Mouse (Mus musculus): ENCODE measurements around the gene Kctd14. TPM values are rescaled to one million over a fixed set of nuclear protein-coding genes. Genes with fewer than 3 reads are reported as not detected.
"Not testable (repeated sequence)": the region's sequence is repeated elsewhere in the genome, so short reads cannot be mapped to it uniquely, and the experiment has no call there.

The Kctd14 gene
- polyA plus RNA-seq, 1 experiment from 2014 or later, result 0.93 TPM

- Histone ChIP-seq H3K9me3 (ENCODE audit: control insufficient read depth, low read length) (no peaks in the 10 kb centered on the region), H3K9ac (replicated peaks; ENCODE audit: low read length) (no peak overlapping the region), H3K4me2 (ENCODE audit: low read length) (no peak overlapping the region), H3K27ac (replicated peaks; ENCODE audit: low read depth, low read length) (no peak overlapping the region), H3K27me3 (ENCODE audit: control insufficient read depth, insufficient read depth, low read length) (no peaks in the 10 kb centered on the region), H3K36me3 (ENCODE audit: control insufficient read depth, insufficient read depth, low read length) (no peaks in the 10 kb centered on the region), H3K4me3 (replicated peaks; ENCODE audit: low read depth, low read length) (no peak overlapping the region), H3K4me1 (ENCODE audit: control insufficient read depth, insufficient read depth, low read length) (peaks cover 17% of the 10 kb centered on the region)
- 85% methylated on average over 6 of the region's 6 CpGs for WGBS
- ATAC-seq (ENCODE audit: low FRiP score, low TSS enrichment) (no peak), DNase-seq (no peak)
These were observed 23.8 kb upstream of the Kctd14 start for GRCm38 (mm10) chr7:97427296-97427695.

DNA sequence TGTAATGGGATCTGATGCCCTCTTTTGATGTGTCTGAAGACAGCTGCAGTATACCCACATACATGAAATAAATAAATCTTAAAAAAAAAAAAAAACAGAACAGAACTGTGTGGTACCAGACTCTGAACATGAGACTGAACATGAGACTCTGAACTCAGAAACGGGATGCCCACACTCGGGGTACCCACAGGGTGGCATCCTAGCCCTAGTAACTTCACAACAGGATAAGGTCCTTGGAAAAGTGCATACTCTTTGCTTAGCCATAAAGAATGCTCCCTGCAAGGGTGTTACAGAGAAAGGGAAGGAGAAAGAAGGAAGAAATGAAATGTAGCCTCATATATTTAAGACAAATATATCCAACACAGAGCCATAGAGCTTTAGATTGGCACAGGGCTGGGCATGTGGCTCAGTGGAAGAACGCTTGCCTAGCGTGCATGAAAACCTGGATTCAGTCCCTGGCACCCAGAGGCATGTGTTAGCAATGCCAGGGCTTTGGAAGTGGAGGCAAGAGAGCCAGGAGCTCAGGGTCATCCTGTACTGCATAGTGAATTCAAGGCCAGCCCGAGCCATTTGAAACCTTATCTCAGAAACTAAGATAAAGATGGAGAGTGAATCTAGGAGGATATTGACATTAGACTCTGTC lies 23.2 kb upstream of the Kctd14 start:
- peaks cover 17% of the 10 kb centered on the region for H3K4me1 ChIP-seq (ENCODE audit: control insufficient read depth, insufficient read depth, low read length)
- H3K27me3 ChIP-seq (ENCODE audit: control insufficient read depth, insufficient read depth, low read length), result no peaks in the 10 kb centered on the region
- H3K36me3 ChIP-seq (ENCODE audit: control insufficient read depth, insufficient read depth, low read length), result no peaks in the 10 kb centered on the region
- no peak overlapping the region for H3K27ac ChIP-seq (replicated peaks; ENCODE audit: low read depth, low read length)
- peak; percentile 35 for DNase-seq
- WGBS, result 86% methylated on average over 5 of the region's 5 CpGs
- no peak overlapping the region for H3K4me2 ChIP-seq (ENCODE audit: low read length)
- no peak overlapping the region for H3K4me3 ChIP-seq (replicated peaks; ENCODE audit: low read depth, low read length)
- no peaks in the 10 kb centered on the region for H3K9me3 ChIP-seq (ENCODE audit: control insufficient read depth, low read length)
- no peak for ATAC-seq (ENCODE audit: low FRiP score, low TSS enrichment)
- H3K9ac ChIP-seq (replicated peaks; ENCODE audit: low read length), result no peak overlapping the region

- ATAC-seq (ENCODE audit: low FRiP score, low TSS enrichment), result peak; percentile 74; the same call in 1 of the 2 replicates
These were observed 21.4 kb upstream of the Kctd14 start for GRCm38 (mm10) chr7:97429705-97430104.

GRCm38 (mm10) chr7:97433517-97433916 lies 17.6 kb upstream of the Kctd14 start:
- H3K36me3 ChIP-seq (ENCODE audit: control insufficient read depth, insufficient read depth, low read length); H3K9me3 ChIP-seq (ENCODE audit: control insufficient read depth, low read length); ATAC-seq (ENCODE audit: low FRiP score, low TSS enrichment); H3K4me2 ChIP-seq (ENCODE audit: low read length); DNase-seq; H3K27ac ChIP-seq (replicated peaks; ENCODE audit: low read depth, low read length); H3K9ac ChIP-seq (replicated peaks; ENCODE audit: low read length); H3K4me3 ChIP-seq (replicated peaks; ENCODE audit: low read depth, low read length); H3K27me3 ChIP-seq (ENCODE audit: control insufficient read depth, insufficient read depth, low read length): not testable (repeated sequence)
- H3K4me1 ChIP-seq (ENCODE audit: control insufficient read depth, insufficient read depth, low read length), result peaks cover 13% of the 10 kb centered on the region
- WGBS, result 73% methylated on average over 3 of the region's 3 CpGs

More at GRCm38 (mm10) chr7:97429705-97430104, 21.4 kb upstream of the Kctd14 start:
- peak; percentile 91 for DNase-seq
- Histone ChIP-seq H3K9ac (replicated peaks; ENCODE audit: low read length) (no peak overlapping the region), H3K36me3 (ENCODE audit: control insufficient read depth, insufficient read depth, low read length) (no peaks in the 10 kb centered on the region), H3K4me3 (replicated peaks; ENCODE audit: low read depth, low read length) (no peak overlapping the region), H3K27ac (replicated peaks; ENCODE audit: low read depth, low read length) (peak overlapping the region; percentile 70), H3K27me3 (ENCODE audit: control insufficient read depth, insufficient read depth, low read length) (no peaks in the 10 kb centered on the region), H3K4me2 (ENCODE audit: low read length) (peak overlapping the region; percentile 11), H3K9me3 (ENCODE audit: control insufficient read depth, low read length) (no peaks in the 10 kb centered on the region), H3K4me1 (ENCODE audit: control insufficient read depth, insufficient read depth, low read length) (peaks cover 17% of the 10 kb centered on the region)
- under 1% methylated on average over 5 of the region's 5 CpGs for WGBS

DNA sequence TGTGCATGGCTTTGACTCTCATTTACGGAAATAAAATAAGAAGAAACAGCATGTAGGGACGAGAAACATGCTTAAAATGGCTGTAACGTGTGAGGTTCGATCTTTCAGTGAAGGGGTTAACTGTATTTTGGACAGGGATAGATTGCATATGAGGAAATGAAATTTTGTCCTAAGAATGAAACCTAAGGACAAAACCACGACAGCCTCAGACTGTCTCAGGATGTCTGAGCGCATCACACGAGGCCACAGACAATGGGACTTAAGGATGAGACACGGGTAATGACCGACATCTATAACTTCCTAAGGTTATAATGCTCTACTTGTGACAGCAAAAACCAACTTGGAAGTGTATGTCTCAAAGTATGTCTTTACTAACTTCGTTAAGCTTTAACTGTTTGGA lies 16.6 kb upstream of the Kctd14 start:
- 81% methylated on average over 10 of the region's 10 CpGs for WGBS

GRCm38 (mm10) chr7:97438986-97439385 lies 12.1 kb upstream of the Kctd14 start:
- H3K36me3 ChIP-seq (ENCODE audit: control insufficient read depth, insufficient read depth, low read length), result no peaks in the 10 kb centered on the region
- no peak overlapping the region for H3K4me3 ChIP-seq (replicated peaks; ENCODE audit: low read depth, low read length)
- no peak for ATAC-seq (ENCODE audit: low FRiP score, low TSS enrichment)
- no peak overlapping the region for H3K9ac ChIP-seq (replicated peaks; ENCODE audit: low read length)
- no peak overlapping the region for H3K27ac ChIP-seq (replicated peaks; ENCODE audit: low read depth, low read length)
- DNase-seq, result no peak
- H3K4me2 ChIP-seq (ENCODE audit: low read length), result no peak overlapping the region
- no peaks in the 10 kb centered on the region for H3K9me3 ChIP-seq (ENCODE audit: control insufficient read depth, low read length)
- no peaks in the 10 kb centered on the region for H3K27me3 ChIP-seq (ENCODE audit: control insufficient read depth, insufficient read depth, low read length)
- H3K4me1 ChIP-seq (ENCODE audit: control insufficient read depth, insufficient read depth, low read length), result no peaks in the 10 kb centered on the region

More for the DNA sequence above, 16.6 kb upstream of the Kctd14 start:
- Histone ChIP-seq H3K4me2 (ENCODE audit: low read length) (no peak overlapping the region), H3K9ac (replicated peaks; ENCODE audit: low read length) (no peak overlapping the region), H3K4me3 (replicated peaks; ENCODE audit: low read depth, low read length) (no peak overlapping the region), H3K27me3 (ENCODE audit: control insufficient read depth, insufficient read depth, low read length) (no peaks in the 10 kb centered on the region), H3K4me1 (ENCODE audit: control insufficient read depth, insufficient read depth, low read length) (peaks cover 7% of the 10 kb centered on the region), H3K36me3 (ENCODE audit: control insufficient read depth, insufficient read depth, low read length) (no peaks in the 10 kb centered on the region), H3K9me3 (ENCODE audit: control insufficient read depth, low read length) (no peaks in the 10 kb centered on the region), H3K27ac (replicated peaks; ENCODE audit: low read depth, low read length) (no peak overlapping the region)
- ATAC-seq (ENCODE audit: low FRiP score, low TSS enrichment) (no peak), DNase-seq (no peak)

GRCm38 (mm10) chr7:97446171-97446925 lies 4.8 kb upstream of the Kctd14 start:
- Histone ChIP-seq H3K27me3 (ENCODE audit: control insufficient read depth, insufficient read depth, low read length) (no peaks in the 10 kb centered on the region), H3K4me2 (ENCODE audit: low read length) (no peak overlapping the region), H3K4me3 (replicated peaks; ENCODE audit: low read depth, low read length) (no peak overlapping the region), H3K27ac (replicated peaks; ENCODE audit: low read depth, low read length) (peak overlapping the region; percentile 84), H3K36me3 (ENCODE audit: control insufficient read depth, insufficient read depth, low read length) (no peaks in the 10 kb centered on the region), H3K9me3 (ENCODE audit: control insufficient read depth, low read length) (0 out of 2 replicates have a peak, but pooled peaks cover 8% of the 10 kb centered on the region), H3K4me1 (ENCODE audit: control insufficient read depth, insufficient read depth, low read length) (no peaks in the 10 kb centered on the region), H3K9ac (replicated peaks; ENCODE audit: low read length) (no peak overlapping the region)
- DNase-seq, result peak; percentile 93
- WGBS, result 24% methylated on average over 6 of the region's 6 CpGs
- ATAC-seq (ENCODE audit: low FRiP score, low TSS enrichment), result peak; percentile 93

DNA sequence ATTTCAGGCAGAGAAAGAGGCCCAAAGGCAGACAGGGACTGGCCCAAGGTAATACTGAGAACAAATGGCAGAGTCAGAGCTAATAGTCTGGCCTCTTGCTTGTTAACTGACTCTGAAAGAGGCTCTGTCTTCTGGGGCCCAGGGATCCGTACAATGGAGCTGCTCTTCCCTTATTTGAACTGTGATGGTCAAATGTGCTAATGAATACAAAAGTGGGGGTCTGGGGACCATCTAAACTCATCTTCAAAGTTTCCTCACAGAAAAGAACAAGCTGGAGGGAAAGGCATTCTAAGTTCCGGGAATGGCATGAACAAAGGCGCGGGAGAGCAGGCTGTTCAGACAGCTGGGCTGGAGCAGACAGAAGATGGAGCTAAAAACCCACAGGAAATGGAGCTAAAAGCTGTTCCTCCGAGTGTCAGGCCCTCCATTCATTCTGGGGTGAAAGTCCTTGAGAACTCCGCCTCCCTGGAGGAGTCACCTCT lies 4.0 kb upstream of the Kctd14 start:
- Histone ChIP-seq H3K4me1 (ENCODE audit: control insufficient read depth, insufficient read depth, low read length) (no peaks in the 10 kb centered on the region), H3K9me3 (ENCODE audit: control insufficient read depth, low read length) (0 out of 2 replicates have a peak, but pooled peaks cover 8% of the 10 kb centered on the region), H3K36me3 (ENCODE audit: control insufficient read depth, insufficient read depth, low read length) (no peaks in the 10 kb centered on the region), H3K4me3 (replicated peaks; ENCODE audit: low read depth, low read length) (no peak overlapping the region), H3K9ac (replicated peaks; ENCODE audit: low read length) (no peak overlapping the region), H3K27me3 (ENCODE audit: control insufficient read depth, insufficient read depth, low read length) (no peaks in the 10 kb centered on the region), H3K4me2 (ENCODE audit: low read length) (no peak overlapping the region), H3K27ac (replicated peaks; ENCODE audit: low read depth, low read length) (peak overlapping the region; percentile 84)
- DNase-seq (peak; percentile 61), ATAC-seq (ENCODE audit: low FRiP score, low TSS enrichment) (peak; percentile 62)
- 48% methylated on average over 6 of the region's 6 CpGs for WGBS

All from midbrain, embryonic 14.5 days (tissue).